Mouse (Mus musculus) E14TG2a.4 (cell line): Measurements from ENCODE around the gene Vangl1.

Experiments used
- CTCF ChIP-seq: conservative IDR thresholded peaks from 2 replicates; pipeline ENCODE4 v1.5.1; 2014; ENCODE audit warnings: low read length
- NANOG ChIP-seq: IDR thresholded peaks from 2 replicates; pipeline ENCODE4 v1.6.1; 2014; ENCODE audit warnings: borderline replicate concordance, low read length, mixed read lengths

GRCm38 (mm10) chr3:102141893-102142292 is 62.6 kb downstream of the Vangl1 start:
- no peak for TF ChIP-seq CTCF
- no peak for TF ChIP-seq NANOG
